Mouse (Mus musculus): ENCODE results near the gene Nepro. TPM values are rescaled to one million over a fixed set of nuclear protein-coding genes. Genes with fewer than 3 reads are reported as not detected.
A peak's percentile ranks its signal among the peaks of the same experiment; 100 is the strongest.

Nepro gene
- polyA plus RNA-seq (2015; fragmentation: Nextera tagmentation; extraction: Ambion mirVana) = 5.7 and 6.7 TPM in 2 replicates

GRCm38 (mm10) chr16:44724083-44724787 lies at the start of gene Nepro:
Gene Nepro, plus strand, starts transcription at chr16:44724301.
- Histone ChIP-seq H3K4me1 (ENCODE audit: control insufficient read depth, insufficient read depth, low read length) (peaks cover 17% of the 10 kb centered on the region), H3K4me3 (ENCODE audit: low read length) (peak within 1 kb of the TSS; percentile 95), H3K36me3 (ENCODE audit: control insufficient read depth, insufficient read depth, low read length) (0 out of 2 replicates have a peak, but pooled peaks cover 1% of the 10 kb centered on the region), H3K27ac (ENCODE audit: low read length) (peak within 1 kb of the TSS; percentile 94), H3K9ac (ENCODE audit: low read depth, low read length) (peak within 1 kb of the TSS; percentile 95), H3K9me3 (ENCODE audit: control insufficient read depth, low read length) (no peaks in the 10 kb centered on the region), H3K27me3 (replicated peaks; ENCODE audit: control insufficient read depth, insufficient read depth, low read length) (no peaks in the 10 kb centered on the region), H3K4me2 (ENCODE audit: low read depth, low read length) (peak within 1 kb of the TSS; percentile 68)
- ATAC-seq = peak; percentile 99
- under 1% methylated on average over 64 of the region's 64 CpGs for WGBS

GRCm38 (mm10) chr16:44676357-44676756 lies 47.7 kb upstream of the Nepro start:
- WGBS = 90% methylated on average over 2 of the region's 2 CpGs
- H3K4me1 ChIP-seq (ENCODE audit: control insufficient read depth, insufficient read depth, low read length) = peaks cover 5% of the 10 kb centered on the region; the same call in 1 of the 2 replicates
- no peaks in the 10 kb centered on the region for H3K27me3 ChIP-seq (replicated peaks; ENCODE audit: control insufficient read depth, insufficient read depth, low read length)
- H3K27ac ChIP-seq (ENCODE audit: low read length) = no peak overlapping the region
- H3K4me2 ChIP-seq (ENCODE audit: low read depth, low read length) = no peak overlapping the region
- no peaks in the 10 kb centered on the region for H3K36me3 ChIP-seq (ENCODE audit: control insufficient read depth, insufficient read depth, low read length)
- no peak overlapping the region for H3K9ac ChIP-seq (ENCODE audit: low read depth, low read length)
- no peak overlapping the region for H3K4me3 ChIP-seq (ENCODE audit: low read length)
- no peaks in the 10 kb centered on the region for H3K9me3 ChIP-seq (ENCODE audit: control insufficient read depth, low read length)
- ATAC-seq = no peak

- H3K36me3 ChIP-seq (ENCODE audit: control insufficient read depth, insufficient read depth, low read length) = no peaks in the 10 kb centered on the region
- no peak overlapping the region for H3K27ac ChIP-seq (ENCODE audit: low read length)
- H3K4me2 ChIP-seq (ENCODE audit: low read depth, low read length) = no peak overlapping the region
- no peaks in the 10 kb centered on the region for H3K9me3 ChIP-seq (ENCODE audit: control insufficient read depth, low read length)
- H3K4me3 ChIP-seq (ENCODE audit: low read length) = no peak overlapping the region
- ATAC-seq = no peak
- H3K4me1 ChIP-seq (ENCODE audit: control insufficient read depth, insufficient read depth, low read length) = no peaks in the 10 kb centered on the region
- WGBS = 74% methylated on average over 8 of the region's 8 CpGs
- no peak overlapping the region for H3K9ac ChIP-seq (ENCODE audit: low read depth, low read length)
- no peaks in the 10 kb centered on the region for H3K27me3 ChIP-seq (replicated peaks; ENCODE audit: control insufficient read depth, insufficient read depth, low read length)
These were observed 45.0 kb upstream of the Nepro start for GRCm38 (mm10) chr16:44679082-44679481.

GRCm38 (mm10) chr16:44679503-44679971 lies 44.6 kb upstream of the Nepro start:
- no peaks in the 10 kb centered on the region for H3K27me3 ChIP-seq (replicated peaks; ENCODE audit: control insufficient read depth, insufficient read depth, low read length)
- H3K4me2 ChIP-seq (ENCODE audit: low read depth, low read length) = no peak overlapping the region
- ATAC-seq = no peak
- H3K36me3 ChIP-seq (ENCODE audit: control insufficient read depth, insufficient read depth, low read length) = no peaks in the 10 kb centered on the region
- no peak overlapping the region for H3K9ac ChIP-seq (ENCODE audit: low read depth, low read length)
- H3K4me3 ChIP-seq (ENCODE audit: low read length) = no peak overlapping the region
- WGBS = 71% methylated on average over 8 of the region's 8 CpGs
- no peak overlapping the region for H3K27ac ChIP-seq (ENCODE audit: low read length)
- H3K9me3 ChIP-seq (ENCODE audit: control insufficient read depth, low read length) = no peaks in the 10 kb centered on the region
- H3K4me1 ChIP-seq (ENCODE audit: control insufficient read depth, insufficient read depth, low read length) = no peaks in the 10 kb centered on the region

GRCm38 (mm10) chr16:44680756-44681498 lies 43.2 kb upstream of the Nepro start:
- Histone ChIP-seq H3K4me2 (ENCODE audit: low read depth, low read length) (no peak overlapping the region), H3K36me3 (ENCODE audit: control insufficient read depth, insufficient read depth, low read length) (no peaks in the 10 kb centered on the region), H3K4me3 (ENCODE audit: low read length) (no peak overlapping the region), H3K9me3 (ENCODE audit: control insufficient read depth, low read length) (no peaks in the 10 kb centered on the region), H3K9ac (ENCODE audit: low read depth, low read length) (0 out of 2 replicates have a peak overlapping the region, but pooled peaks have one; percentile 4), H3K27ac (ENCODE audit: low read length) (peak overlapping the region; percentile 72), H3K27me3 (replicated peaks; ENCODE audit: control insufficient read depth, insufficient read depth, low read length) (no peaks in the 10 kb centered on the region), H3K4me1 (ENCODE audit: control insufficient read depth, insufficient read depth, low read length) (no peaks in the 10 kb centered on the region)
- 52% methylated on average over 9 of the region's 9 CpGs for WGBS
- peak; percentile 56; the same call in 1 of the 2 replicates for ATAC-seq

- no peaks in the 10 kb centered on the region for H3K36me3 ChIP-seq (ENCODE audit: control insufficient read depth, insufficient read depth, low read length)
These were observed 39.5 kb upstream of the Nepro start for GRCm38 (mm10) chr16:44684646-44685045.

GRCm38 (mm10) chr16:44685401-44685800 lies 38.7 kb upstream of the Nepro start:
- no peak overlapping the region for H3K4me2 ChIP-seq (ENCODE audit: low read depth, low read length)
- H3K27me3 ChIP-seq (replicated peaks; ENCODE audit: control insufficient read depth, insufficient read depth, low read length) = no peaks in the 10 kb centered on the region
- ATAC-seq = no peak
- H3K27ac ChIP-seq (ENCODE audit: low read length) = no peak overlapping the region
- WGBS = 81% methylated on average over 7 of the region's 7 CpGs
- H3K4me1 ChIP-seq (ENCODE audit: control insufficient read depth, insufficient read depth, low read length) = peaks cover 13% of the 10 kb centered on the region; the same call in 1 of the 2 replicates
- H3K36me3 ChIP-seq (ENCODE audit: control insufficient read depth, insufficient read depth, low read length) = no peaks in the 10 kb centered on the region
- H3K9me3 ChIP-seq (ENCODE audit: control insufficient read depth, low read length) = no peaks in the 10 kb centered on the region
- no peak overlapping the region for H3K9ac ChIP-seq (ENCODE audit: low read depth, low read length)
- H3K4me3 ChIP-seq (ENCODE audit: low read length) = no peak overlapping the region

More at GRCm38 (mm10) chr16:44684646-44685045, 39.5 kb upstream of the Nepro start:
- Histone ChIP-seq H3K4me2 (ENCODE audit: low read depth, low read length) (no peak overlapping the region), H3K4me3 (ENCODE audit: low read length) (no peak overlapping the region), H3K9ac (ENCODE audit: low read depth, low read length) (no peak overlapping the region), H3K9me3 (ENCODE audit: control insufficient read depth, low read length) (no peaks in the 10 kb centered on the region), H3K4me1 (ENCODE audit: control insufficient read depth, insufficient read depth, low read length) (peaks cover 13% of the 10 kb centered on the region; the same call in 1 of the 2 replicates), H3K27me3 (replicated peaks; ENCODE audit: control insufficient read depth, insufficient read depth, low read length) (no peaks in the 10 kb centered on the region), H3K27ac (ENCODE audit: low read length) (no peak overlapping the region)
- 70% methylated on average over 7 of the region's 7 CpGs for WGBS
- ATAC-seq = no peak

- 54% methylated on average over 20 of the region's 20 CpGs for WGBS
- H3K27me3 ChIP-seq (replicated peaks; ENCODE audit: control insufficient read depth, insufficient read depth, low read length) = no peaks in the 10 kb centered on the region
- no peaks in the 10 kb centered on the region for H3K9me3 ChIP-seq (ENCODE audit: control insufficient read depth, low read length)
- no peaks in the 10 kb centered on the region for H3K36me3 ChIP-seq (ENCODE audit: control insufficient read depth, insufficient read depth, low read length)
- 0 out of 2 replicates have a peak overlapping the region, but pooled peaks have one; percentile 14 for H3K4me2 ChIP-seq (ENCODE audit: low read depth, low read length)
- H3K9ac ChIP-seq (ENCODE audit: low read depth, low read length) = no peak overlapping the region
- no peak for ATAC-seq
- H3K27ac ChIP-seq (ENCODE audit: low read length) = no peak overlapping the region
- no peak overlapping the region for H3K4me3 ChIP-seq (ENCODE audit: low read length)
- H3K4me1 ChIP-seq (ENCODE audit: control insufficient read depth, insufficient read depth, low read length) = peaks cover 16% of the 10 kb centered on the region
These were observed 36.9 kb upstream of the Nepro start for GRCm38 (mm10) chr16:44686991-44687718.
